Mouse (Mus musculus): Measurements from ENCODE around the gene Mlxip. TPM values are rescaled to one million over a fixed set of nuclear protein-coding genes. Genes with fewer than 3 reads are reported as not detected.
A peak's percentile ranks its signal among the peaks of the same experiment; 100 is the strongest.

The Mlxip gene
- total RNA-seq, 2 experiments from 2014 or later = 29.9 to 30.0 TPM

DNA sequence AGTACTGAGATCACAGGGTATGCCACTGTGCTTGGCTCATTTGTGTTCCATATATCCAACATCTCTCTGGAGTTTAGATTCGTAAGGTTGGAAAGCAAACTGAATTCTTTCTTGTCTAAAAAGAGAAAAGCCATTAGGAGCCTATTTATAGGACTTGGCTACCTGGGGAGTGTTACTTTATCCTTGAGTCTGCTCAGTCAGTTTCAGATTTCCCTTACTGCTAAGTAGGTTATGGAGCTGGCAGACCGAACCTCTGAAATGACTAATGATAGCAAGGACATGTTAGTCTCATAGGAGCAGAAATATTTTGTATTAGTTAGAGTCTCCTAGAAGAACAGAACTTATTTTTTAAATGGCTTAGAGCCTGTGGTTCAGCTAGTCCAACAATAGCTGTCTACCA is 29.3 kb downstream of the Mlxip start:
- intact Hi-C loops (cut with DNase I) = no loop called here
- DNase-seq = no peak

GRCm38 (mm10) chr5:123427556-123427955 is 33.0 kb downstream of the Mlxip start:
- no peak for DNase-seq
- intact Hi-C loops (cut with DNase I) = no loop called here

DNA sequence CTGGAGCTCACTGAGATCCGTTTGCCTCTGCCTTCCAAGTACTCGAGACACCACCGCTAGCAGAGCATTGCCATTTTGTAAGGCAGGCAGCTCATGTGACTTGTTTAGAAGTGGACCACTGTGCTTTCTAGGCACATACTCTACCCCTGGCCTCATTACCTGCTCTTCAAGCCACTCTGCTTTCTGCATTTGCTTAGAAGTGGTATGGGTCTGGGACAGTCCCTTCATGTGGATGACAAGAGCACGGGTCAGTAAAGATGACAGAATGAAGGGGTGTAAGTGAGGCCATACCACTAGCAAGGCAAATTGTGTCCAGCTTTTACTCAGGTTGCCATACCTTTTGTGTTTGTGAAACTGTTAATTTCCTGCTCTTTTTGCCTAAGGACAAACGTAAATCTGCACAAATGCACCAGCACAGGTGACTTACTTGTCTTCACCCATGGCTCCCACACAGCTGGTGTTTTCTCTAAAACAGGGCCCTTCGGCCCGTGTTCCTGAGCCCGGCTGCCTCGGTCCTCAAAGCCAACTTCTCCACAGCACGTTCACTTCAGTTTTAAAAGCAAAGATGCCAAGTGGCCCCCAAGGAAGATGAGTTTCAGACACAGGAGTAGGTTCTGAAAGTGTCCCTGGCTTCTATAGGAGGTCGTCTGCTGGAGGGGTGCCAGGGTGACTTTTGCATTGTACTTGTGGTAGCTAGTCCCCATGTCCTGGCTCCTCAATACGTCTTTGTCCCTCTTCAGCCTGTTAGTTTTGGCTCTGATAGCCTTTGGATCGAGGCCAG is 37.1 kb downstream of the Mlxip start:
- peak; percentile 91 for DNase-seq
- intact Hi-C loops (cut with DNase I) = no loop called here

- DNase-seq = no peak
- intact Hi-C loops (cut with DNase I) = no loop called here
Measured at GRCm38 (mm10) chr5:123432305-123432874, 37.8 kb downstream of the Mlxip start.

- intact Hi-C loops (cut with DNase I) = no loop called here
- no peak for DNase-seq
Measured at GRCm38 (mm10) chr5:123436071-123436779, 41.6 kb downstream of the Mlxip start.

GRCm38 (mm10) chr5:123436780-123437175 is 42.2 kb downstream of the Mlxip start:
- peak; percentile 48 for DNase-seq
- intact Hi-C loops (cut with DNase I) = no loop called here

GRCm38 (mm10) chr5:123438381-123438780 is 43.8 kb downstream of the Mlxip start:
- intact Hi-C loops (cut with DNase I) = no loop called here

DNA sequence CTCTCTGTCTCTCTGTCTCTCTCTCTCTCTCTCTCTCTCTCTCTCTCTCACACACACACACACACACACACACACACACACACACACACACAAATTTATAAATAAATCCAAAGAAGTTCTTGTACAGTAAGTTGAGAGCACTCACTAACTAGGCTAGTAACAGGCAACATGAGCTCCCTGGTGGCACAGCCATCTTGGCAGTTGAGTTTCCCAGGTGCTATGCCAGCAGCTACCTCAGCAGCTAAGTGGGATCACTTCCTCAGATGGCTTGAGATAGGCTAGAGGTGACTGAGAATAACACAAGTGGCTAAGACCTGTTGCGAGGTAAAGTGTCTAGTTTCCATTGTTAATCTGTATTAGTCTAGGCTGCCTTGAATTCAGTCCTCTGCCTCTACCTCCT is 44.7 kb downstream of the Mlxip start:
- no peak for DNase-seq

More at GRCm38 (mm10) chr5:123438381-123438780, 43.8 kb downstream of the Mlxip start:
- DNase-seq = no peak

DNA sequence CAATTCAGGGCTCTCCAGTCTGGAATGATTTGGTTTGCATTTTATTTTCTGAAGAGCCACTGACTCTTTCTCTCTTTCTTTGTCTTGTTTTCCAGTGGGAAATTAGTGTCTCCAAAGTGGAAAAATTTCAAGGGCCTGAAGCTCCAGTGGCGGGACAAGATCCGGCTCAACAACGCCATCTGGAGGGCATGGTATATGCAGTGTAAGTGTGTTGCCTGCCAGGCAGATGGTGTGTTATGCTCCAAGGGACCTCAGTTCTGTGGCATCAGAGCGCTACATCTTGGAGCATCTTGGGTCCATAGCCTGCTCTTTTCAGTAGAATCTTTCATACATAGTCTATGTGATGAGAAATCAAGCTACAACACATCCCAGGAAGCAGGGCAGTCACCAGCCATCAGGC is 45.3 kb downstream of the Mlxip start:
- peak; percentile 60 for DNase-seq
- intact Hi-C loops (cut with DNase I) = loop anchor here (5.0 kb wide), 2 partner anchors 63 to 188 kb away; partner anchors contain the start of gene Wdr66

More for the DNA sequence above, 44.7 kb downstream of the Mlxip start:
- intact Hi-C loops (cut with DNase I) = no loop called here

DNA sequence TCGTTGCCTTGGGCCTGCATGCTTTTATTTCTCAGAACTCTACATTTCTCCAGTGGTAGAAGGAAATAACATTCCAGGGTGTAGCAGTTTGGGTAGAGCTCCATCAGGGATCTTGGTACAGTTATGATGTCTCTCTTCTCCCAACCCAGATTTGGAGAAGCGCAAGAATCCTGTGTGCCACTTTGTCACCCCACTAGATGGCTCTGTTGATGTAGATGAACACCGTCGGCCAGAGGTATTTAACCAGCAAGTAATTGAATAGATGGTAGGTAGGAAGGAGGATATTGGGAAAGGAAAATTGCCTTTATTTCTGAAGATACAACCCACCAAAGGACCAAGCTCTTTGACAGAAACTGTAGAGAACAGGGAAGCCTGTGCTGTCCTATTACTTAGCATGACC is 46.1 kb downstream of the Mlxip start:
- DNase-seq = no peak

DNA sequence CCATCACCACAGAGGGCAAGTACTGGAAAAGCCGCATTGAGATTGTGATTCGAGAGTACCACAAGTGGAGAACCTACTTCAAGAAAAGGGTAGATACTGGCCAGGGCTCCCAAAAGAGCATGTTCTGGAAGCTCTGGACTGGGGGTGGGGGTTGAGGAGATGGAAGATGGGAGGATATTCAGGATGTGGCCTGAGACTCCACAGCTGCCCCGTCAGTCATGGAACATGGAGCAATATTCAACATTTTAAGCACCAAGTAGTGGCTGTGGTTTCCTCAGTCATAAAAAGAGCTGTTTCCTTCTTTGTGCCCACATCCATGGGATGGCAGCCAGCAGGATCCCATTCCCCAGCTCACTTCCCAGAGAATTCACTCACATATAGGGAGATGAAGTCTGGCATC is 47.7 kb downstream of the Mlxip start:
- DNase-seq = no peak
- intact Hi-C loops (cut with DNase I) = loop anchor here (5.0 kb wide), 2 partner anchors 65 to 190 kb away; partner anchors contain the start of gene Wdr66

More for the DNA sequence above, 46.1 kb downstream of the Mlxip start:
- intact Hi-C loops (cut with DNase I) = loop anchor here (5.0 kb wide), 2 partner anchors 63 to 188 kb away; partner anchors contain the start of gene Wdr66

GRCm38 (mm10) chr5:123444069-123444468 is 49.5 kb downstream of the Mlxip start:
- DNase-seq = peak; percentile 66
- intact Hi-C loops (cut with DNase I) = loop anchor here (2.0 to 5.0 kb wide), 3 partner anchors 55 to 192 kb away; partner anchors contain the start of gene Wdr66

GRCm38 (mm10) chr5:123444849-123445334 is 50.3 kb downstream of the Mlxip start:
- DNase-seq = no peak

DNA sequence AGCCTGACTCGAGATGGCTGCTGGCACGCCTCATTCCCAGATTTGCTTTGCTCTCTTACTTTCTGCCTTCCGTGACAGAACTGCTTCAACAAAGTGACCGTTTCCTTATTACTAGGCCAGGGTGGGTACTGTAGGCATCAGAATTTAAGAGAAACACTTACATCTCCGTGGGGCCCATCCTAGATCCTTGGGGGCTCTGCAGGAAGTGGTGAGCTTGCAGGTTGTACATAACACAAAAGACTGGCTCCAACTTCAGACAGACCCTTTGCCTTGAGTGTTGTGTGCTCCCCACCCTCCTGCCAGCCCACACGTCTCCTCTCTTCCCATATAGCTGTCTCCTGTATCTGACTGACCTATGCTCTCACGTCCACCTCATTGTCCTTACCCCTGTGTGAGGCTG is 57.3 kb downstream of the Mlxip start:
- DNase-seq = no peak
- intact Hi-C loops (cut with DNase I) = no loop called here

More at GRCm38 (mm10) chr5:123444849-123445334, 50.3 kb downstream of the Mlxip start:
- intact Hi-C loops (cut with DNase I) = loop anchor here (2.0 to 5.0 kb wide), 3 partner anchors 54 to 193 kb away; partner anchors contain the start of gene Wdr66

DNA sequence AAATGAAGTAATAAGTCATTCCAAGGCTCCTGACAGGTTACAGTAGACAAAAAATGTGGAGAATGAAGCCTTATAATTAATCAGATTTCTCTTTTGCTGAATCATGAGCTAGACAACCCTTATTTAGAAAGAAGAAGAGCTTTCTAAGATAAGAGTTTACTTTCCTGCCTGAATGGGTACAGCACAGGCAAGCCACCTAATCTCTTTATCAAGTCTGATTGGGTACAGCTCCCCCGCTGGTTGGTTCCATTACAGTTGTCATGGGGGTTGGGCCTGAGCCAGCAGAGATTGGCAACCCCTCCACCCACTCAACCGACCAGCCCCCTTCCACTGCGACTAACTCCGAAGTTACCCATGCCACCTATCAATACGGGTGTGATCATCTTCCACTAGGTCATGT is 66.8 kb downstream of the Mlxip start:
- intact Hi-C loops (cut with DNase I) = no loop called here

GRCm38 (mm10) chr5:123464638-123465037 is 70.0 kb downstream of the Mlxip start:
- no peak for DNase-seq
- intact Hi-C loops (cut with DNase I) = no loop called here

More for the DNA sequence above, 66.8 kb downstream of the Mlxip start:
- DNase-seq = peak; percentile 17

GRCm38 (mm10) chr5:123470784-123471400 is 76.3 kb downstream of the Mlxip start:
- DNase-seq = no peak
- intact Hi-C loops (cut with DNase I) = no loop called here

DNA sequence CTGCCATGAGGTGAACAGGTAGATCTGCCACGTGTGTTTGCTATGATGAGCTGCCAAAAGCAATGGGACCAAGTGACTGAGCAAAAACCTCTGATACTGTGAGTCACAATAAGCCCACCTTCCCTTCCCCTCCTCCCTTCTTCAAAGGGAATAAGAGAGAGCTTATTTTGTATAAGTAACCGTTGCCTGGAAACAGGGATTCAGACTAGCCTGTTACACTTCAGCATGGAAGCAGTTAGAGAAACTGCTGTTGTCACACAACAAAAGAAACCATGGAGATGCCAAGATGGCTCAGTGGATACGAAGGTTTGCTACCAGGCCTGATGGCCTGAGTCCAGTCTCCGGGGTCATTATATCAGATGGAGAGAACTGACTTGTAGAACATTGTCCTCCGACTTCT is 79.2 kb downstream of the Mlxip start:
- intact Hi-C loops (cut with DNase I) = no loop called here
- no peak for DNase-seq

DNA sequence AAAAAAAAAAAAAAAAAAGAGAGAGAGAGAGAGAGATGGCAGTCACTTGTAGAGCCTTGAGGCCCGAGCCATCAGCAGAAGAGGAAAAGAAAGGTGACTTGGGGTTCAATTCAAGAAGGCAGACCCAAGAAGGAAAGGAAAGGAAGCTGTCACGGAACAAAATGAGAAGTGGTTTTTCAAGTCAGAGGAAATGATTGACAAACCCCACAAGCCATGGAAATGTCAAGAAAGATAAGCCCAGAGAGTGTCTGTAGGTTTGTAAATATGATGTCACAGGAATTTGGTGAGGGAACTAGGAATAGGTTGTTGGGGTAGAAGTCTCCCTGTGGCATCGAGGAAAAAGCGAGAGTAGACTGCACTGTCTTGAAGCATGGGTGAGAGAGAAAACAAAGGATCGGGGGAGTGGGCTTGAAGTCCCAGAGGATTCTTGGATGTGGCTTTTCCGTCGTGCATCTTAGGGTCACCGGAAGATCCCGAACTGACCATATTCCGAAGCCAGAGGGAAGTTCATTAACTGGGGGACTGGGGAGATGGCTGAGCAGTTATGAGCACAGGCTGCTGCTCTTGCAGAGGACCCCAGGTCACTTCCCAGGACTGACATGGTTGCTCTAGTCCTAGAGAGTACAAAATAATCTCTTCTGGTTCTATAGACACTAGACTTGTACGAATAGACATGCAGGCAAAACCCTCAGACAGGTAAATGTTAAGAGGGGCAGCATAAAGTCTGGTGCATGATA is 93.2 kb downstream of the Mlxip start:
- no peak for DNase-seq
- intact Hi-C loops (cut with DNase I) = no loop called here

Data from left cerebral cortex, postnatal 4 days (tissue).